Mouse (Mus musculus) hematopoietic stem cell, adult 5-6 weeks (primary cell): ENCODE data around the gene Grik4. TPM values are rescaled to one million over a fixed set of nuclear protein-coding genes. Genes with fewer than 3 reads are reported as not detected.
"Not testable (repeated sequence)": the region's sequence is repeated elsewhere in the genome, so short reads cannot be mapped to it uniquely, and the experiment has no call there.

Experiments used
- ATAC-seq, 2 experiments: fragments of 125-278 bp in 1 of 2; replicated peaks in 1 of 2; 2 replicates each; pipeline ENCODE4 v1.8.0; 2016 to 2017; ENCODE audit warnings: inconsistent platforms in 2 of 2, mild to moderate bottlenecking in 2 of 2, moderate number of reproducible peaks in 2 of 2, low read depth in 1 of 2, moderate TSS enrichment in 1 of 2; ENCODE audit not compliant: low FRiP score in 2 of 2, poor library complexity in 2 of 2, severe bottlenecking in 2 of 2, insufficient read depth in 1 of 2, low TSS enrichment in 1 of 2
- total RNA-seq: library from RNA; stranded (forward); fragments of 172-1452, 232-1000 nt; gene quantifications from 2 replicates; pipeline ENCODE4 v1.2.3, GENCODE M21; 2017

Gene Grik4
- total RNA-seq, 1 experiment from 2014 or later, result not detected

GRCm38 (mm10) chr9:42791346-42791745 lies 152.9 kb downstream of the Grik4 start:
- no peak for ATAC-seq

GRCm38 (mm10) chr9:42788471-42788870 lies 155.8 kb downstream of the Grik4 start:
- peak in 1 of 2 experiments; percentile 45; a peak in 1 of 4 replicates for ATAC-seq

- ATAC-seq, result no peak
Observed at GRCm38 (mm10) chr9:42786882-42787281, 157.4 kb downstream of the Grik4 start.

GRCm38 (mm10) chr9:42786286-42786685 lies 158.0 kb downstream of the Grik4 start:
- ATAC-seq, result no peak

- ATAC-seq, result no peak
Observed at GRCm38 (mm10) chr9:42785173-42785830, 159.0 kb downstream of the Grik4 start.

DNA sequence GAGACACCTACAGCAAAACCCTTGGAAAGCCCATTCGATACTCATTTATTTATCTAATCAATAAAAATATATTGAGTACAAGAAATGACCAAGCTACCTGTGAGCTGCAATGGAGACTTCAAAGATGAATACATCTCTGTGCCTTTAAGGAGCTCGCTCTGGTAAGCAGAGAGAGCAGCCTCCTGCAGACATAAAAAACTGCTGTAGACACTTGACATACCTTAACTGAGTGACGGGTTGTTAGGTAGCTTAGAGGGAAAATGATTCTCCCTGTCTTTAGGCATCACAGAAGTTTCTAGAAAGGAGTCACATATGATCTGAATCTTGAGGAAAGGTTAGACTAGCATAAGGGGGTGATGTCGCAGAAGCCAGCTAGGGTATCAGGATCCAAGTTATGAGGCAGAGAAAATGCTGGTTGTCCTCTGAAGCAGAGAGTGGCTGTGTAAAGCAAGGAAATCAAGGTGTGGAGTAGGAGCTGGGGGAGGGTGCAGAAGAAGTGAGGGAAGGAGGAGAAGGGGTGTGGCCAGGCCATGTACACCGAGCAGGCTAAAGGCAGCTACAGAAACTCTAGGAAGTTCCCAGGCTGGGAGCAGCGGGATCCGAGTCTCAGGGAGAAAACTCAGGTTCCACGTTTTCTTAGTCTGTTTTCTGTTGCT lies 160.9 kb downstream of the Grik4 start:
- no peak for ATAC-seq

DNA sequence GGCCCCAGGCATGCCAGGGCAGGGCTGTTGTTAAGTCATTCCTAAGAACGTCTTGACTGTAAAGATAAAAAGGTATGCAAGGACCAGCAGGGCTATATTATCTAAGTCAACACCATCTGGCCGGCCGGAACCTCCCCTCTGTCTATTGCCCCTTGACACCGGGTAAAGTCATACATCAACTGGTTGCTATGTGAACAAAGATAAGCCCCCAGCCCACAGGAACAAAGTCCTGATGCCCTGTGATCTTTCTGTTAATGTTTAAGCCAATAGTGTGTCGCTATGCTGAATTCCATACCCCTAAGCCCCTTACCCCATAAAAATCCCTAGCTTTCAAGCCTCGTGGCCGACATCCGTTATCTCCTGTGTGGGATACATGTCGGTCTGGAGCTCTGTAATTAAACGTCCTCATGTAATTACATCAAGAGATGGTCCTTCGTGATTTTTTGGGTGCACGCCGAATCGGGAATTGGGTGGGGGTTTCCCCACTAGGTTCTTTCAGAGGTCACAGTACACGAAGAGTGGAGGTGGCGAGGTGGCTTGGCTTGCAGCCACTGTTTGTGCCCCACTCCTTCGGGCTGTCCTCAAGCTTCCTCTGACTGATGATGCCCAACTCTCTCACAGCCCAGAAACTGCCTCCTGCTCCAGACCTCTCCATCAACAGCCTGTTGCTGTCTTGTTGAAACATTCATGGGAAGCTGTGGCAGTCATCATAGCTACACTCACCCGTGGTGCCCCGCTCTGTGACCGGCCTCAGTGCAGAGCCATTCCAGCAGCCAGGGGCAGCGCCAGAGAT lies 165.6 kb downstream of the Grik4 start:
- not testable (repeated sequence) for ATAC-seq

DNA sequence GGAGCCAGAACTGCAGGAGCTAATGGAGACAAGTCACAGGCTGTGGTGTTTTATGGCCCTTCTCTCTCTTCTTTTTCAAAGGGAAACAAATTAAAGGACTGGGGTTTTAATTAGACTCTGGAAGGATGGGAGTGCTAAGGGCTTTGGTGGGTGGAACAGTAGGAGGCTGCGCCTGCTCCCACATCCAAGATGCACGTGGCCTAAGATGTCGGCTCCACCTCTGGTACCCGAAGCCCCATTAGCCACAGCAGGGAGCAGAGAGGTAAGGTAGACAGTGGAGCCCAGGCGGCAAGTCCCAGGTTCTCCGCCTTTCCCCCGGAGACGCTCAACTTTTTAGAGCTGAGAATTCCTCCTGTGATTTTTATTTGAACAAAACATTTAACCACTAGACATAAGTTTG lies 166.4 kb downstream of the Grik4 start:
- ATAC-seq, result no peak

- ATAC-seq, result no peak
Observed at GRCm38 (mm10) chr9:42776804-42777203, 167.5 kb downstream of the Grik4 start.

- no peak for ATAC-seq
Observed at GRCm38 (mm10) chr9:42764823-42765560, 179.3 kb downstream of the Grik4 start.

- no peak for ATAC-seq
Observed at GRCm38 (mm10) chr9:42758682-42759205, 185.5 kb downstream of the Grik4 start.

DNA sequence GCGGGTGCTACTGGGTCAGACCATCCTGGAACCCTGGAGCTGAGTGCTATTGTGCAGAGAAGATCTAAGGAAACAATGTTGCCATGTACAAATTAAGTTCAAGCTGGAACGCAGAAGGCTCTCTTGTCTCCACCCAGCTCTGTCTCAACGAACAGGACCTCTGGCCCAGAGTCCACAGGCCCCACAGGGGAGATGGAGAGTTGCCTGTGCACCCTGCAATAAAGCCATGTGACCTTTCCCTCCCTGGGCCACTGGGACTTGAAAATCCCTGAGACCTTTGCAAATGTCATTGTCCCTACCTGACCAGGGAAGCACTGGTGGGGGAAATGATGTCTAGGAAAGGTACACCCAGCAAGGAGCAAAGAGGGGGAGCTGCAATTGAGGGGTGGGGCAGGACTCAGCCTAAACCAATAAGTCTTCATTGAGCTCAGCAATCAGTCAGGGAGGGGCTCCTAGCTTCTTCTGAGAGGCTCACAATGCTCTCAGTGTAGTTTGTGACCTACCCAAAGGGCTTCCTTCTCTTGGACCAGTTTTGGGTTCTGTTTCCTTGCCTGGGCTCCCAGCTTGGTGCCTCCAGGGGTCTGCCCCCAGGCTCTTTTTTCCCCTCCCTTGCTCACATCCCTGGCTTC lies 187.2 kb downstream of the Grik4 start:
- ATAC-seq, result no peak

- no peak for ATAC-seq
Observed at GRCm38 (mm10) chr9:42754699-42755098, 189.6 kb downstream of the Grik4 start.

DNA sequence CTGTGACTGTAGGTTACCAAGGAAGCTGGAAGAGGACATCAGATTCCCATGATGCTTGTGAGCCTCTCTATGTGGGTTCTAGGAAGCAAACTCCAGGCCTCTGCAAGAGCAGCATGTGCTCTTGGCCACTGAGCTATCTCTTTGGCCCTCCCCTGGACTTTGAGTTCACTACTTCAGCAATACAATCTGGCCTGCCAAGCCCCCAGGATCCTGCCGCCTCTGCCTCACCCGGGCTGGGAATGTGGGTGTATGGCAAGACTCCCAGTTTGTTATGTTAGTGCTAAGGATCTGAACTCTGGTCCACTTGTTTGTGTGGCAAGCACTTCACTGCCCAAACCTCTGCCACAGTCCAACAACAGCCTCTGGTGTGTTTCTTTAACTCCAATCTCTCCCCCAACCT lies 193.1 kb downstream of the Grik4 start:
- no peak for ATAC-seq

GRCm38 (mm10) chr9:42750176-42750575 lies 194.1 kb downstream of the Grik4 start:
- no peak for ATAC-seq

DNA sequence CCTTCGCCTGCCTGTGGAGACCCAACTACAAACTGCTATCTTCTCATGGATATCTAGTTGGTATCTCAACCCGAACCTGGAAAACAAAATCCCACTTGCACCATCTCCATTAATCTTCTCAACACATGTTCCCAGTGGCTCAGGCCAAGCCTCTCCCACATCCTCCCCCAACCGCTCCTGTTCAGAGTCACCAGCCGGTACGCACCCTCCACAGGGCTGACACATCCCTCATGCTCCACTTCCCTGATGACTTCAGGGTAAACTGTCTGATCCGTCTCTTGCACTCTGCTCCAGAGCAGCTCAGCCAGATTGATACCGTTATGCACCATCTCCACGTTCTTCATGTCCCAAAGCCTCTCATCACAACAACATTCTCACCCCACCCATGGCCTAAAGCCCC lies 198.3 kb downstream of the Grik4 start:
- no peak for ATAC-seq

- peak in 1 of 2 experiments; percentile 42; a peak in 1 of 4 replicates for ATAC-seq
Observed at GRCm38 (mm10) chr9:42742385-42742784, 201.9 kb downstream of the Grik4 start.
